8 mouse cellular contexts compared by ENCODE assay signal in the genomic region with DNA sequence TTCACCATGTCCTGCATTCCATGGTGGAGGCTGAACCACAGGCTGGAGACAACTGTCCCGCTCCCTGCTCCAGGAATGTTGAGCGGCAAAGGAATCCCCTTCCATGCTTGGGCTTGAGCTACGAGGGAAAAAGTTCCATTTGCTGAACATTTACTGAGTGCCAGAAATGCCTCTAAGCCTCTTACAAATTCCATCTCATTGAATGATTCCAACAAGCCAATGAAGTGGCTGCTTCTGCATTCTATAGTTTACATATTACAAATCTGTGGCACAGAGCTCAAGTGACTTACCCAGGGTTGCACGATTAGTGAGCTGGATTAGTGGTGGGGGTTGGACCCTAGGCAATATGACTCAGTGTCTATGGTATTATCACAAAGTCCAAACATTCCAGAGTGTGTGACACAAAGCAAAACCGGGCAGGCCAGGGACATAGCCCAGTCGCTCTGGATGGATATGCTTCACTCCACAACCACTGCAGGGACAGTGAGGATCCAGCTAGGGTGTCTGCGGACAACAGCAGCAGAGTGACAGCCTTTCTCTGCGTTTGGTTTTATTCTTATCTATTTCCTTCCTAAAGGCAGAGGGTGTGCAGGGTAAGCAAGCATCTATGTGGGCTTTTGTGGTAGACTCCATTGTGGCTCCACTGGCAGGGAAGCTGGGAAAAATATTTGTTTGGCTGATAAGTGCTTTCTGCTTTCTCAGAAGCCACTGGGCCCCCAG. TPM values are rescaled to one million over a fixed set of nuclear protein-coding genes. Genes with fewer than 3 reads are reported as not detected.
DNase-seq lines count a peak whose midpoint lies in the region; ATAC-seq and TF ChIP-seq lines count a peak whose summit lies in the region.

No protein-coding gene starts in this region.

- no peaks in the 10 kb centered on the region for H3K27me3 ChIP-seq in heart, adult 2 months (ENCODE audit: control insufficient read depth, insufficient read depth, low read length)
- H3K27me3 ChIP-seq in kidney, embryonic 15.5 days, result no peaks in the 10 kb centered on the region

- WGBS in heart, adult 2 months, result 20% methylated on average over 8 of the region's 8 CpGs
- 59% methylated on average over 8 of the region's 8 CpGs for WGBS in kidney, embryonic 15.5 days

- TF ChIP-seq CTCF in heart, adult 2 months (IDR thresholded peaks at IDR 0.05), result no peak

- peak; percentile 78 for ATAC-seq in kidney, embryonic 15.5 days (replicated peaks; ENCODE audit: low FRiP score)
- ATAC-seq in megakaryocyte-erythroid progenitor cell, adult 5-6 weeks (replicated peaks; ENCODE audit: low FRiP score, low TSS enrichment, poor library complexity, severe bottlenecking), result peak; percentile 78

- H3K9ac ChIP-seq in heart, adult 2 months (ENCODE audit: low read depth, low read length), result no peak overlapping the region
- no peak overlapping the region for H3K9ac ChIP-seq in kidney, embryonic 15.5 days

- no peaks in the 10 kb centered on the region for H3K79me2 ChIP-seq in heart, adult 2 months (replicated peaks; ENCODE audit: control insufficient read depth, insufficient read depth, low read length)

- intact Hi-C loops in heart, adult 2 months (cut with DNase I), result no loop called here

- no peak overlapping the region for H3K4me3 ChIP-seq in heart, adult 2 months
- no peak overlapping the region for H3K4me3 ChIP-seq in kidney, embryonic 15.5 days (replicated peaks)

- TF ChIP-seq POLR2A in heart, adult 2 months (IDR thresholded peaks at IDR 0.05; ENCODE audit: insufficient read depth, low read depth, low read length), result no peak

- no peak overlapping the region for H3K4me2 ChIP-seq in kidney, embryonic 15.5 days

- H3K4me1 ChIP-seq in heart, adult 2 months (ENCODE audit: control insufficient read depth, insufficient read depth, low read length), result peaks cover 13% of the 10 kb centered on the region
- peaks cover 28% of the 10 kb centered on the region for H3K4me1 ChIP-seq in kidney, embryonic 15.5 days

- DNase-seq in retina, postnatal 1 day, result peak; percentile 14
- DNase-seq in retina, embryonic 14.5 days (ENCODE audit: low spot score), result no peak
- peak; percentile 41 to 60 for DNase-seq in heart, adult 2 months
- DNase-seq in cerebellum, adult 11 months, result no peak
- no peak for DNase-seq in thymus, postnatal 10 days (ENCODE audit: low spot score in 2 of 2)
- DNase-seq in frontal cortex, postnatal 10 days (ENCODE audit: low spot score in 2 of 2), result no peak

- peak overlapping the region; percentile 56 for H3K27ac ChIP-seq in heart, adult 2 months
- peak overlapping the region; percentile 89 for H3K27ac ChIP-seq in kidney, embryonic 15.5 days

- TF ChIP-seq EP300 in heart, adult 2 months (IDR thresholded peaks at IDR 0.05; ENCODE audit: insufficient read depth, low read depth, low read length), result no peak

- no peaks in the 10 kb centered on the region for H3K9me3 ChIP-seq in kidney, embryonic 15.5 days (replicated peaks)

- H3K36me3 ChIP-seq in heart, adult 2 months (ENCODE audit: control insufficient read depth, insufficient read depth, low read length), result no peaks in the 10 kb centered on the region
- H3K36me3 ChIP-seq in kidney, embryonic 15.5 days, result no peaks in the 10 kb centered on the region

RNA-seq across cellular contexts. Expression of a gene that starts 16.6 kb away (rescaled TPM):
- total RNA-seq in heart, adult 2 months (2021), result 1 to 10 TPM; 7.4 to 8.2 TPM
- polyA plus RNA-seq in heart, adult 2 months (2012; rRNA removed), result 4.7 and 5.5 TPM in 2 replicates
- 2.7 and 2.8 TPM in 2 replicates for polyA plus RNA-seq in kidney, embryonic 15.5 days (2015; fragmentation: Nextera tagmentation; extraction: Ambion mirVana)
- total RNA-seq in megakaryocyte-erythroid progenitor cell, adult 5-6 weeks (2014; fragmentation: Nextera tagmentation), result 34.1 and 50.0 TPM in 2 replicates
- 24.7 and 32.6 TPM in 2 replicates for total RNA-seq in megakaryocyte-erythroid progenitor cell, adult 5-6 weeks (2017)

Comparison
In these comparisons a context has a peak if more than half of its experiments do, and no peak if none do; other contexts are left out.
1. DNase-seq: peak in retina, postnatal 1 day (single experiment) and heart, adult 2 months (2 of 2); none in retina, embryonic 14.5 days (single experiment), cerebellum, adult 11 months (single experiment), thymus, postnatal 10 days (0 of 2) and frontal cortex, postnatal 10 days (0 of 2).